Mouse (Mus musculus) forebrain, embryonic 16.5 days (tissue): ENCODE data around the gene Vmn2r83. TPM values are rescaled to one million over a fixed set of nuclear protein-coding genes. Genes with fewer than 3 reads are reported as not detected.

Experiments used
- ATAC-seq: fragments of 200-750 bp; cut with Nextera tagmentation; 2 replicates; pipeline ENCODE4 v1.8.0; 2017; ENCODE audit warnings: mild to moderate bottlenecking, moderate library complexity
- H3K27ac ChIP-seq: fragments of 300-500 bp; sonication (generic); 2 replicates; pipeline ENCODE4 v1.5.1; 2014; ENCODE audit warnings: low read length, control low read depth
- H3K27me3 ChIP-seq: fragments of 300-500 bp; sonication (generic); replicated peaks from 2 replicates; pipeline ENCODE4 v1.6.1; 2014; ENCODE audit warnings: low read length; ENCODE audit not compliant: control insufficient read depth, insufficient read depth
- H3K36me3 ChIP-seq: fragments of 300-500 bp; sonication (generic); 2 replicates; pipeline ENCODE4 v1.6.1; 2014; ENCODE audit not compliant: control insufficient read depth, insufficient read depth
- H3K4me1 ChIP-seq: fragments of 300-500 bp; sonication (generic); replicated peaks from 2 replicates; pipeline ENCODE4 v1.6.1; 2014; ENCODE audit warnings: low read length; ENCODE audit not compliant: control insufficient read depth, insufficient read depth
- H3K4me2 ChIP-seq: fragments of 300-500 bp; sonication (generic); 2 replicates; pipeline ENCODE4 v1.6.1; 2014; ENCODE audit warnings: mild to moderate bottlenecking, low read length, control low read depth
- H3K4me3 ChIP-seq: fragments of 300-500 bp; sonication (generic); replicated peaks from 2 replicates; pipeline ENCODE4 v1.5.1; 2014; ENCODE audit warnings: mild to moderate bottlenecking, low read length, control low read depth
- H3K9ac ChIP-seq: fragments of 300-500 bp; sonication (generic); replicated peaks from 2 replicates; pipeline ENCODE4 v1.6.1; 2014; ENCODE audit warnings: low read depth, low read length, control low read depth
- H3K9me3 ChIP-seq: fragments of 300-500 bp; sonication (generic); 2 replicates; pipeline ENCODE4 v1.6.1; 2016; ENCODE audit warnings: low read length; ENCODE audit not compliant: control insufficient read depth
- WGBS: fragments of 180-500 bp; shearing (Covaris S2); extraction: QIAGEN DNeasy Blood & Tissue Kit; methylation state at CpG from one replicate; pipeline ENCODE4 v1.1.7; 2014; 5-methylcytosine and 5-hydroxymethylcytosine counted together
- microRNA-seq: library from miRNA; unstranded; fragments of <30 nt; microRNA quantifications from one replicate; pipeline ENCODE4, GENCODE M21; 2017
- polyA plus RNA-seq: library from polyadenylated mRNA; unstranded; fragments of >200 nt; fragmentation: Nextera tagmentation; extraction: Ambion mirVana; gene quantifications from 2 replicates; pipeline ENCODE4 v1.2.1, GENCODE M21; 2015

The Vmn2r83 gene
- polyA plus RNA-seq, 1 experiment from 2014 or later: not detected

DNA sequence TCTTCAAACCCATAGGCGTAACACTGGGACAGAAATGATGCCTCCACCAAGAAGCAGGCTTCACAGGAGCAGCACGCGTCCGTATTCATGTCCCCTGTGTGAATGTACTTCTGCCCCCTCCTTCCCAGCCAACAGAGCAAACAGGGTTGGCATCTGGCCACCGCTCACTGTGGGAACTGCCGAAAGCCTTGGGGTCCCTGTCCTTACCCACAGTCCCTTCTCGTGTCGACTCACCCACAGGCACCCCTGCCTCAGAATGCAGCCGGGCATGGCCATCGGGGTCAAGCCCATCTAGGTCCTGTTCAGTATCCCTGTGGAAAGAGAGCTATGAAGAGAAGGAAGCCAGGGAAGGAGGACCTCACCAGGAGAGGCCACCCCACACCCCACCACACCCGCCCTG lies 73.6 kb downstream of the Vmn2r83 start:
- H3K9ac ChIP-seq: no peak overlapping the region
- 93% methylated on average over 11 of the region's 11 CpGs for WGBS
- H3K27ac ChIP-seq: no peak overlapping the region
- no peak overlapping the region for H3K4me3 ChIP-seq
- no peaks in the 10 kb centered on the region for H3K9me3 ChIP-seq
- no peak overlapping the region for H3K4me2 ChIP-seq
- H3K36me3 ChIP-seq: peaks cover 36% of the 10 kb centered on the region
- ATAC-seq: no peak
- H3K27me3 ChIP-seq: no peaks in the 10 kb centered on the region
- no peaks in the 10 kb centered on the region for H3K4me1 ChIP-seq

Small RNA genes within 50 kb of the gene (microRNA-seq; reads per million reads assigned to microRNA genes)
- gene Mir6909: not detected

Other genes with a start within 250 kb of the Vmn2r83 start
- gene Vmn2r81, start 221.0 kb upstream of the Vmn2r83 start, polyA plus RNA-seq: not detected in 2 replicates
- not detected in 2 replicates for gene Vmn2r82, start 112.2 kb upstream of the Vmn2r83 start, polyA plus RNA-seq
- gene Plpp2, start 65.1 kb downstream of the Vmn2r83 start, polyA plus RNA-seq: 9.0 and 11.6 TPM in 2 replicates
- 59.8 and 68.5 TPM in 2 replicates for gene Mier2, start 86.5 kb downstream of the Vmn2r83 start, polyA plus RNA-seq
- not detected in 2 replicates for gene Theg, start 118.6 kb downstream of the Vmn2r83 start, polyA plus RNA-seq
- gene C2cd4c, start 145.3 kb downstream of the Vmn2r83 start, polyA plus RNA-seq: 0.25 and 0.32 TPM in 2 replicates
- 12.3 and 16.0 TPM in 2 replicates for gene Shc2, start 169.2 kb downstream of the Vmn2r83 start, polyA plus RNA-seq
- gene Odf3l2, start 177.0 kb downstream of the Vmn2r83 start, polyA plus RNA-seq: 0.28 TPM in 1 of 2 replicates, not detected in the other
- gene Madcam1, start 195.8 kb downstream of the Vmn2r83 start, polyA plus RNA-seq: 0.57 and 1.0 TPM in 2 replicates
- gene Tpgs1, start 200.6 kb downstream of the Vmn2r83 start, polyA plus RNA-seq: 75.9 and 76.6 TPM in 2 replicates
- 61.1 and 71.1 TPM in 2 replicates for gene Cdc34, start 213.5 kb downstream of the Vmn2r83 start, polyA plus RNA-seq
- gene Gzmm, start 220.3 kb downstream of the Vmn2r83 start, polyA plus RNA-seq: 1.7 and 1.8 TPM in 2 replicates
- 726 and 729 TPM in 2 replicates for gene Bsg, start 235.8 kb downstream of the Vmn2r83 start, polyA plus RNA-seq
- gene Hcn2, start 247.9 kb downstream of the Vmn2r83 start, polyA plus RNA-seq: 0.39 and 0.52 TPM in 2 replicates